Mouse (Mus musculus): Measurements from ENCODE around the gene Arvcf. TPM values are rescaled to one million over a fixed set of nuclear protein-coding genes. Genes with fewer than 3 reads are reported as not detected.

The Arvcf gene
- total RNA-seq, 2 experiments from 2014 or later: 40.7 TPM

DNA sequence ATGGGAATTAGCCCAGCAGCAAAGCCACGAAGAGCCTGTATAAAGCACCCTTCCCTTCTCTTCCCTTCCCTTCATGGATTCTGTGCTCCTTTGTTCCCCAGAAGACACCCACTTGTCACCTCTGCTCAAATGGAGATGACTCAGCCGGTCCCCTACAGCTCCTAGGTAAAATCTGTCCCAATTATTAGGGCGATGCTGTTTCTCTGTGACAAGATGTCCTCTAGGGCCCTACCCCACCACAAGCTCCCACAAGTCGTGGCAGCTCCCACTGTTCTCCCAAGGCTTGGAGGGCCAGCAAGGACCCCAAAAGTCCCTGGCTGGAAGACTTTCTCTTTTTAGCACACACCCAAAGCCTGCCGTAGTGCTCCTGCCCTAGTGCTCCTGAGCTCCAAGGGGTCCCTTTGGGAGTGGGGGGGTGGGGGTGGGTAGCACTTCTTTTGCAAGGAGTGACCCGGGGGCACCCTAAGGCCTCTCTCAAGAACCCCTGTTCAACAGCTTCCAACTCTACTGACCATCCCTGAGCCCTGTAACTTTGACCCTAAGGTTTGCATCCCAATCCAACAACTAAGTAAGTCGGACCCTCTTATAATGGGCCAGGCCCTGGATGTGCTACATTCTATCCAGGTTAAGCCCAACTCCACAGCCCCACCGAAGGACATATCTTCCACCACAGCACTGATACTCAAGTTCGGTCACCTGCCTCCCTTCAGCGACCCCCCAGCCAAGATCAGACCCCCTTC is 77.7 kb downstream of the Arvcf start:
- DNase-seq (ENCODE audit: low spot score in 2 of 2): no peak

GRCm38 (mm10) chr16:18426215-18426791 is 78.3 kb downstream of the Arvcf start, which contains the start of gene Txnrd2:
Txnrd2 (plus strand) TSS chr16:18426384.
- DNase-seq (ENCODE audit: low spot score in 2 of 2): peak; percentile 67 to 79

GRCm38 (mm10) chr16:18426802-18427280 is 78.9 kb downstream of the Arvcf start, which contains the start of gene Comt:
Comt (minus strand) TSS chr16:18426852.
- no peak for DNase-seq (ENCODE audit: low spot score in 2 of 2)

- no peak for DNase-seq (ENCODE audit: low spot score in 2 of 2)
Measured at GRCm38 (mm10) chr16:18428011-18428515, 80.1 kb downstream of the Arvcf start.

DNA sequence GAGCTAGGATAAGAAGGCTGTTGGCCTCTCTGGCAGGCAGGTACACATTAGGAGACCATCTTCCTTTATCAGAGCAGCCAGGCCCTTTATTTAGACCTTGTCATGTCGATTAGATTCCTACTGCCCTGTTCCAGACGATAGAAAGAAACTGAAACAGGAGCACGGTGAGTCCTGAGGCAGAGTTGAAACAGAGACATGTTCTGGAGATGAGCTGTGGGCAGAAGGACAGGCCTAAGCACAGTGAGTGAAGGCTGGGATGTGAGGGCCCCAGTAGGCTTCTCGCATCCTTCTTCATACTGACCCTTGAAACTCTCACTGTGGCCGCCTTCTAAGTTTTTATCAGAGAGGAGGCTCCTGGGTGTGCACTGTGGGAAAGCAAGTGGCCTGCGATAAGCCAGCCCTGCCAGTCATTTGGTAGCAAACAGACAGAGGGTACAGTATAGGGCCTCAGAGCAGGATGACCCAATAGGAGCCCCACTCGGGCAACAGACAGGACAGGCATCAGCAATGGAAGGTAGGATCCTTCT is 80.6 kb downstream of the Arvcf start:
- no peak for DNase-seq (ENCODE audit: low spot score in 2 of 2)

DNA sequence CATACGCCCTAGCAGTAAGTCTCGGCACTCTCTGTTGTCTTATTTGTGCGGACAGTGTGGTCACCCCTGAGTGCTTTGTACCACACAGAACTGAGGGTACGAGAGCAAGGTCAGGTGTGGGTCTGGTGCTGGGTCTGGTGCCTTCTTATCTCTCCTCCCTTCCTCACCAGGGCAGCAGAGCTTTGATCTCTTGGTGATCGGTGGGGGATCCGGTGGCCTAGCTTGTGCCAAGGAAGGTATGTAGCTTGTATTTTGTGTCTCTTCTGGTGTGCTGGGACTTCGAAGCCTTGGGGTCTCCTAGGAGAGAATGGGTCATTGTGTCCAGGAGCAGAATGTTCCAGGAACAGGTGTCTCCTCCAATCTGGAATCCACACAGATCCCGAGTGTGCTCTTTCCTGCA is 81.7 kb downstream of the Arvcf start:
- DNase-seq (ENCODE audit: low spot score in 2 of 2): no peak

- DNase-seq (ENCODE audit: low spot score in 2 of 2): no peak
Measured at GRCm38 (mm10) chr16:18430641-18431212, 82.7 kb downstream of the Arvcf start.

- no peak for DNase-seq (ENCODE audit: low spot score in 2 of 2)
Measured at GRCm38 (mm10) chr16:18433341-18433920, 85.4 kb downstream of the Arvcf start.

GRCm38 (mm10) chr16:18436128-18436527 is 88.1 kb downstream of the Arvcf start:
- no peak for DNase-seq (ENCODE audit: low spot score in 2 of 2)

DNA sequence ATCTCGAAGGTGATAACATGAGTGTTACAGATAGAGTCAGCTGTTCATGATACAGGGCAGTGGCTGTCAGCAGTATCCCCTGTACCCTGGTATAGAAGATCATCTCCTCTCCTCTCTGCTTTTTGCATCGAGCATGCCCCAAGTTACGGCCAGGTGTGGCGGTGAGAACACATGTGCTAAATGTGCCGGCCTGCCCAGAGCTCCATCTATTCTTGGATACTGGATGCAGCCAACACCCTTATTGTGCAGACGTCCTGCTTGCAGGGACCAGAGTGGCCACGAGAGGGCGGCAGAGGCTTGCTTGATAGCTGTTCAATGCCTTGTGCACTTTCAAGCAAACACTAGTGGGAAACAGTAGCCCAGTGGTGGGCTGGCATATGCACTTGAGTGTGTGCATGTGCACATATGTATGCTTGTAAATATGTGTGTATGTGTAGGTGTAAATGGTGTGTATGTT is 95.4 kb downstream of the Arvcf start:
- DNase-seq (ENCODE audit: low spot score in 2 of 2): peak; percentile 97 to 100

DNA sequence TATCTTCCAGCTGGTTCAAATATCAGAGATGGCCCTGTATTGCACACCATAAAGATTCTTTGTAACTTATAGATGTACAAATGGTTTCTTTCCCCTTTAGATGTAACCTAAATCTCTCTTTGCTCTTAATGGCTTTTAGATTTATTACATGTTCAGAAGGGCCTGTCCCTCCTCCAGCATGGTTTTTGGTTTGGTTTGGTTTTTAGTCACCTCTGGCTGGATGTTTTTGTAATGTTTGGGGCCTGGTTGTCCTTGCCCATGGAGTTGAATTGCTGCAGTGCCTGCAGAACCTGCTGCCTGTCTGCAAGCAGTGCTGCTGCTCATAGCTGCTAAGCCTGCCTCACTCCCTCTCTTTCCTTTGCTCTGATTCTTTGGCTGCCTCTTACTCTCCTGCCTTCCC is 99.3 kb downstream of the Arvcf start:
- no peak for DNase-seq (ENCODE audit: low spot score in 2 of 2)

- DNase-seq (ENCODE audit: low spot score in 2 of 2): no peak
Measured at GRCm38 (mm10) chr16:18448104-18448503, 100.1 kb downstream of the Arvcf start.

DNA sequence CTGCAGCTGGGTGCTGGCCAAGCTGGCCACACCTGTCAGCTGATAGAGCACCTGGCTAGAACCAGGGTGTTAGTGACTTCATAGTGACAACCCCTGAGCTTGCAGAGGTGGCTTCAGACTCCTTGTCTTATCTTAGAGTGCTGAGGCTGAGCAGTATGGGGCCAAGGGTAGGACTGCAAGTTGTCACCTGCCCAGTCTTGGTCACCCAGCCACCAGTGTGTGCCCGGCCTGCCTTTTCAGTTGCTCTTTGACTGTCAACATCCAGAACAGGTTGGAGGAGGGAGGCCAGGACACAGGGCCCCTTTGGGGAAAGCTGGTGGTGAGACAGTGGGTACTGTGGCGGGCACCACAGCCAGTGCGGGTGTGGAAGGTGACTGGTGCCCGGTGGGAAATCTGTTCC is 101.0 kb downstream of the Arvcf start:
- no peak for DNase-seq (ENCODE audit: low spot score in 2 of 2)

- peak; percentile 79 to 84 for DNase-seq (ENCODE audit: low spot score in 2 of 2)
Measured at GRCm38 (mm10) chr16:18451486-18452181, 103.7 kb downstream of the Arvcf start.

GRCm38 (mm10) chr16:18452361-18452862 is 104.4 kb downstream of the Arvcf start:
- peak; percentile 26 to 56 for DNase-seq (ENCODE audit: low spot score in 2 of 2)

GRCm38 (mm10) chr16:18453846-18454245 is 105.9 kb downstream of the Arvcf start:
- DNase-seq (ENCODE audit: low spot score in 2 of 2): no peak

DNA sequence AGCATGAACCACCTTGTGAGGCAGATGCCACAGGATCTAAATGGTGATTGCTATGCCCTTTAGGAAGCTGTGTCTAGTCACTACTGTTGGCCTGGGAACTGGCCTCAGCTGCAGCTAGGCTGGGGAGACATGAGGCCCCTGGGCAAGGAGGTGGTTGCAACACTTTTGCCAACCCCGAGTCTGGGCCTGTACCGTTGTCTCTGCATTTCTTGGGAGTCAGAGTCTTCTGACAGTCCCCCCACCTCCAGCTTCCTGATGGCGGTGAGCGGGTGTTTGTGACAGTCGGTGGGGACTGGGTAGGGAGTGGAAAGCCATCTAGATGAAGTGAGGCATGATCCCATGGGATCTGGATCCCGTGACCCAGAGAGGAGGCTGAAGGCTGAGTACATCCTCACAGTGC is 107.4 kb downstream of the Arvcf start:
- no peak for DNase-seq (ENCODE audit: low spot score in 2 of 2)
